Mouse (Mus musculus): ENCODE measurements around the gene Tanc2. TPM values are rescaled to one million over a fixed set of nuclear protein-coding genes. Genes with fewer than 3 reads are reported as not detected.
A peak's percentile ranks its signal among the peaks of the same experiment; 100 is the strongest.

The Tanc2 gene
- polyA plus RNA-seq, 1 experiment, result 18.7 TPM

GRCm38 (mm10) chr11:105952111-105952510 lies 362.3 kb downstream of the Tanc2 start:
- WGBS, result 91% methylated on average over 9 of the region's 9 CpGs
- no peaks in the 10 kb centered on the region for H3K4me1 ChIP-seq (ENCODE audit: control insufficient read depth, insufficient read depth, low read length)
- TF ChIP-seq CTCF (IDR thresholded peaks at IDR 0.05; ENCODE audit: borderline replicate concordance, insufficient read depth, low read depth, low read length) (no peak), POLR2A (IDR thresholded peaks at IDR 0.05; ENCODE audit: borderline replicate concordance, insufficient read depth, low read length) (no peak)
- no peaks in the 10 kb centered on the region for H3K27me3 ChIP-seq (ENCODE audit: control insufficient read depth, insufficient read depth, low read length)
- H3K27ac ChIP-seq (ENCODE audit: insufficient read depth, low read length), result no peak overlapping the region
- H3K4me3 ChIP-seq (replicated peaks; ENCODE audit: insufficient read depth, low read depth, low read length), result no peak overlapping the region
- DNase-seq, result no peak

GRCm38 (mm10) chr11:105952911-105953386 lies 363.2 kb downstream of the Tanc2 start, which contains the start of gene Cyb561:
TSS of gene Cyb561 (minus strand) at chr11:105953336.
- no peaks in the 10 kb centered on the region for H3K4me1 ChIP-seq (ENCODE audit: control insufficient read depth, insufficient read depth, low read length)
- no peak for DNase-seq
- no peak within 1 kb of the TSS for H3K4me3 ChIP-seq (replicated peaks; ENCODE audit: insufficient read depth, low read depth, low read length)
- WGBS, result 86% methylated on average over 12 of the region's 12 CpGs
- TF ChIP-seq POLR2A (IDR thresholded peaks at IDR 0.05; ENCODE audit: borderline replicate concordance, insufficient read depth, low read length) (no peak), CTCF (IDR thresholded peaks at IDR 0.05; ENCODE audit: borderline replicate concordance, insufficient read depth, low read depth, low read length) (no peak)
- no peaks in the 10 kb centered on the region for H3K27me3 ChIP-seq (ENCODE audit: control insufficient read depth, insufficient read depth, low read length)
- no peak within 1 kb of the TSS for H3K27ac ChIP-seq (ENCODE audit: insufficient read depth, low read length)

- WGBS, result 77% methylated on average over 6 of the region's 6 CpGs
- H3K4me3 ChIP-seq (replicated peaks; ENCODE audit: insufficient read depth, low read depth, low read length), result no peak overlapping the region
- no peaks in the 10 kb centered on the region for H3K27me3 ChIP-seq (ENCODE audit: control insufficient read depth, insufficient read depth, low read length)
- TF ChIP-seq POLR2A (IDR thresholded peaks at IDR 0.05; ENCODE audit: borderline replicate concordance, insufficient read depth, low read length) (no peak), CTCF (IDR thresholded peaks at IDR 0.05; ENCODE audit: borderline replicate concordance, insufficient read depth, low read depth, low read length) (no peak)
- H3K27ac ChIP-seq (ENCODE audit: insufficient read depth, low read length), result no peak overlapping the region
- no peak for DNase-seq
- no peaks in the 10 kb centered on the region; the same call in 1 of the 2 replicates for H3K4me1 ChIP-seq (ENCODE audit: control insufficient read depth, insufficient read depth, low read length)
Observed at GRCm38 (mm10) chr11:105953402-105953801, 363.6 kb downstream of the Tanc2 start.

- TF ChIP-seq CTCF (IDR thresholded peaks at IDR 0.05; ENCODE audit: borderline replicate concordance, insufficient read depth, low read depth, low read length) (no peak), POLR2A (IDR thresholded peaks at IDR 0.05; ENCODE audit: borderline replicate concordance, insufficient read depth, low read length) (no peak)
- H3K4me3 ChIP-seq (replicated peaks; ENCODE audit: insufficient read depth, low read depth, low read length), result no peak overlapping the region
- H3K4me1 ChIP-seq (ENCODE audit: control insufficient read depth, insufficient read depth, low read length), result peaks cover 4% of the 10 kb centered on the region
- H3K27ac ChIP-seq (ENCODE audit: insufficient read depth, low read length), result no peak overlapping the region
- WGBS, result 86% methylated on average over 28 of the region's 28 CpGs
- no peaks in the 10 kb centered on the region for H3K27me3 ChIP-seq (ENCODE audit: control insufficient read depth, insufficient read depth, low read length)
- DNase-seq, result no peak
Observed at GRCm38 (mm10) chr11:105955815-105956430, 366.1 kb downstream of the Tanc2 start.

- H3K27ac ChIP-seq (ENCODE audit: insufficient read depth, low read length), result no peak overlapping the region
- TF ChIP-seq CTCF (IDR thresholded peaks at IDR 0.05; ENCODE audit: borderline replicate concordance, insufficient read depth, low read depth, low read length) (no peak), POLR2A (IDR thresholded peaks at IDR 0.05; ENCODE audit: borderline replicate concordance, insufficient read depth, low read length) (no peak)
- H3K4me3 ChIP-seq (replicated peaks; ENCODE audit: insufficient read depth, low read depth, low read length), result no peak overlapping the region
- WGBS, result 86% methylated on average over 6 of the region's 6 CpGs
- peaks cover 4% of the 10 kb centered on the region for H3K4me1 ChIP-seq (ENCODE audit: control insufficient read depth, insufficient read depth, low read length)
- no peak for DNase-seq
- no peaks in the 10 kb centered on the region for H3K27me3 ChIP-seq (ENCODE audit: control insufficient read depth, insufficient read depth, low read length)
Observed at GRCm38 (mm10) chr11:105957501-105957900, 367.7 kb downstream of the Tanc2 start.

GRCm38 (mm10) chr11:105958566-105958965 lies 368.8 kb downstream of the Tanc2 start:
- Histone ChIP-seq H3K27me3 (ENCODE audit: control insufficient read depth, insufficient read depth, low read length) (no peaks in the 10 kb centered on the region), H3K27ac (ENCODE audit: insufficient read depth, low read length) (no peak overlapping the region), H3K4me1 (ENCODE audit: control insufficient read depth, insufficient read depth, low read length) (peaks cover 4% of the 10 kb centered on the region), H3K4me3 (replicated peaks; ENCODE audit: insufficient read depth, low read depth, low read length) (no peak overlapping the region)
- 23% methylated on average over 1 of the region's 1 CpGs for WGBS
- TF ChIP-seq POLR2A (IDR thresholded peaks at IDR 0.05; ENCODE audit: borderline replicate concordance, insufficient read depth, low read length) (no peak), CTCF (IDR thresholded peaks at IDR 0.05; ENCODE audit: borderline replicate concordance, insufficient read depth, low read depth, low read length) (no peak)
- DNase-seq, result no peak

- TF ChIP-seq CTCF (IDR thresholded peaks at IDR 0.05; ENCODE audit: borderline replicate concordance, insufficient read depth, low read depth, low read length) (no peak), POLR2A (IDR thresholded peaks at IDR 0.05; ENCODE audit: borderline replicate concordance, insufficient read depth, low read length) (no peak)
- Histone ChIP-seq H3K4me1 (ENCODE audit: control insufficient read depth, insufficient read depth, low read length) (peaks cover 4% of the 10 kb centered on the region), H3K27me3 (ENCODE audit: control insufficient read depth, insufficient read depth, low read length) (no peaks in the 10 kb centered on the region), H3K27ac (ENCODE audit: insufficient read depth, low read length) (no peak overlapping the region), H3K4me3 (replicated peaks; ENCODE audit: insufficient read depth, low read depth, low read length) (peak overlapping the region; percentile 31)
- DNase-seq, result peak in 1 of 2 experiments; percentile 43
- 3% methylated on average over 17 of the region's 17 CpGs for WGBS
Observed at GRCm38 (mm10) chr11:105959355-105959754, 369.6 kb downstream of the Tanc2 start.

- no peak overlapping the region for H3K4me3 ChIP-seq (replicated peaks; ENCODE audit: insufficient read depth, low read depth, low read length)
- WGBS, result 69% methylated on average over 5 of the region's 5 CpGs
- H3K27me3 ChIP-seq (ENCODE audit: control insufficient read depth, insufficient read depth, low read length), result no peaks in the 10 kb centered on the region
- no peak for DNase-seq
- H3K4me1 ChIP-seq (ENCODE audit: control insufficient read depth, insufficient read depth, low read length), result peaks cover 2% of the 10 kb centered on the region; the same call in 1 of the 2 replicates
- no peak overlapping the region for H3K27ac ChIP-seq (ENCODE audit: insufficient read depth, low read length)
- TF ChIP-seq CTCF (IDR thresholded peaks at IDR 0.05; ENCODE audit: borderline replicate concordance, insufficient read depth, low read depth, low read length), result peak; percentile 27; the same call in 1 of the 2 replicates
- TF ChIP-seq POLR2A (IDR thresholded peaks at IDR 0.05; ENCODE audit: borderline replicate concordance, insufficient read depth, low read length), result no peak
Observed at GRCm38 (mm10) chr11:105964691-105965090, 374.9 kb downstream of the Tanc2 start.
